Mouse (Mus musculus) olfactory bulb, adult 2 months (tissue): ENCODE measurements around the gene Lmnb2. TPM values are rescaled to one million over a fixed set of nuclear protein-coding genes. Genes with fewer than 3 reads are reported as not detected.
A peak's percentile ranks its signal among the peaks of the same experiment; 100 is the strongest.

Experiments used
- H3K27ac ChIP-seq: fragments of 200-500 bp; 2 replicates; pipeline ENCODE4 v1.5.1; 2012; ENCODE audit warnings: low read depth, low read length; ENCODE audit not compliant: insufficient read depth
- H3K4me1 ChIP-seq: fragments of 200-500 bp; 2 replicates; pipeline ENCODE4 v1.6.1; 2012; ENCODE audit warnings: low read length; ENCODE audit not compliant: control insufficient read depth, insufficient read depth
- H3K4me3 ChIP-seq: fragments of 200-500 bp; 2 replicates; pipeline ENCODE4 v1.5.1; 2012; ENCODE audit warnings: mild to moderate bottlenecking, low read depth, low read length, moderate library complexity; ENCODE audit not compliant: insufficient read depth
- CTCF ChIP-seq: fragments of 200-500 bp; IDR thresholded peaks from 2 replicates; pipeline ENCODE4 v1.5.1; 2012; ENCODE audit warnings: low read depth, mild to moderate bottlenecking, low read length, moderate library complexity; ENCODE audit not compliant: insufficient read depth
- POLR2A ChIP-seq: fragments of 200-500 bp; IDR thresholded peaks from 2 replicates; pipeline ENCODE4 v1.6.1; 2012; ENCODE audit warnings: mild to moderate bottlenecking, low read depth, low read length, moderate library complexity; ENCODE audit not compliant: insufficient read depth
- WGBS: fragments of 180-500 bp; shearing (Covaris S2); methylation state at CpG from one replicate; pipeline ENCODE4 v1.1.7; 2018; 5-methylcytosine and 5-hydroxymethylcytosine counted together
- polyA plus RNA-seq: library from polyadenylated mRNA; stranded (reverse); fragments of >200 nt; gene quantifications from 2 replicates; pipeline ENCODE4 v1.2.4, GENCODE M21; 2012; ENCODE audit warnings: low replicate concordance; ENCODE audit not compliant: missing spikeins, insufficient read depth, insufficient read length

The Lmnb2 gene
- polyA plus RNA-seq, 1 experiment = not detected

DNA sequence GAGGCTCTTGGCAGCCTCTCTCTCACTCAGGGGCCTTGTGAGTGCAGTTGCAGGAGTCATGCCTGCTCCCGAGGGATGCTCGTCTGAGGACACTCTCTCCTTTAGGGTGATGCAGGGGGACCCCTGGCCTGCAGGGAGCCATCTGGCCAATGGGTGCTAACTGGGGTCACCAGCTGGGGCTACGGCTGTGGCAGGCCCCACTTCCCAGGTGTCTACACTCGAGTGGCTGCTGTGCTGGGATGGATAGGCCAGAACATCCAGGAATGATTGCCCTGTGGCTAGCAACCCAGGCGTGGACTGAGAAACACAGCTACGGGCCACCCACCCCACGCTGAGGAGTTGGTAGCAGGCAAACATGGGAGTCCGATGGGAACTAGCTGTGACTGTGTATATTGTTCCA, 19.0 kb downstream of the Lmnb2 start:
- peaks cover 29% of the 10 kb centered on the region for H3K4me1 ChIP-seq
- WGBS = 86% methylated on average over 8 of the region's 8 CpGs
- no peak for TF ChIP-seq POLR2A
- TF ChIP-seq CTCF = no peak
- H3K27ac ChIP-seq = no peak overlapping the region
- H3K4me3 ChIP-seq = no peak overlapping the region

DNA sequence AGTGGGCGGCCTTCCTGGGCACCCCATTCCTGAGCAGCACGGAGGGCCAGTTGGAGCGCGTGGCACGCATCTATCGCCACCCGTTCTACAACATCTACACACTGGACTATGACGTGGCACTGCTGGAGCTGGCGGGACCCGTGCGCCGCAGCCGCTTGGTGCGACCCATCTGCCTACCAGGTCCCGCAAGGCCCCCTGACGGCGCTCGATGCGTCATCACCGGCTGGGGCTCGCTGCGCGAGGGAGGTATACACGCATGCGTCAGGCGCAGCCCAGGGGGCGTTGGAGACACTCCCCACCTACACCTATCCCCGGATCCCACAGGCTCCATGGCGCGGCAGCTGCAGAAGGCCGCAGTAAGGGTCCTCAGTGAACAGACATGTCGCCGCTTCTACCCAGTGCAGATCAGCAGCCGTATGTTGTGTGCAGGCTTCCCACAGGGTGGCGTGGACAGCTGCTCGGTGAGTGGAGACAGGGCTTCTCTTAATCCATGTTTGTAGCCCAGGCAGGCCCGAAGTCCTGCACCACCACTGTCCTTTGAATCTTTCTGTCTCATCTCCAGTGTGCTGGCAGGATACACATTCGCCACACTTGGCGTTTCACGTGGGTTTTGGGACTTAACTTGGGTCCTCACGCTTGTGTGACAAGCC, 20.1 kb downstream of the Lmnb2 start:
- 30% methylated on average over 41 of the region's 41 CpGs for WGBS
- Histone ChIP-seq H3K4me3 (peak overlapping the region; percentile 41), H3K4me1 (peaks cover 29% of the 10 kb centered on the region), H3K27ac (peak overlapping the region; percentile 73)
- TF ChIP-seq CTCF = no peak
- 0 out of 2 replicates have a peak, but pooled peaks have one; percentile 13 for TF ChIP-seq POLR2A

DNA sequence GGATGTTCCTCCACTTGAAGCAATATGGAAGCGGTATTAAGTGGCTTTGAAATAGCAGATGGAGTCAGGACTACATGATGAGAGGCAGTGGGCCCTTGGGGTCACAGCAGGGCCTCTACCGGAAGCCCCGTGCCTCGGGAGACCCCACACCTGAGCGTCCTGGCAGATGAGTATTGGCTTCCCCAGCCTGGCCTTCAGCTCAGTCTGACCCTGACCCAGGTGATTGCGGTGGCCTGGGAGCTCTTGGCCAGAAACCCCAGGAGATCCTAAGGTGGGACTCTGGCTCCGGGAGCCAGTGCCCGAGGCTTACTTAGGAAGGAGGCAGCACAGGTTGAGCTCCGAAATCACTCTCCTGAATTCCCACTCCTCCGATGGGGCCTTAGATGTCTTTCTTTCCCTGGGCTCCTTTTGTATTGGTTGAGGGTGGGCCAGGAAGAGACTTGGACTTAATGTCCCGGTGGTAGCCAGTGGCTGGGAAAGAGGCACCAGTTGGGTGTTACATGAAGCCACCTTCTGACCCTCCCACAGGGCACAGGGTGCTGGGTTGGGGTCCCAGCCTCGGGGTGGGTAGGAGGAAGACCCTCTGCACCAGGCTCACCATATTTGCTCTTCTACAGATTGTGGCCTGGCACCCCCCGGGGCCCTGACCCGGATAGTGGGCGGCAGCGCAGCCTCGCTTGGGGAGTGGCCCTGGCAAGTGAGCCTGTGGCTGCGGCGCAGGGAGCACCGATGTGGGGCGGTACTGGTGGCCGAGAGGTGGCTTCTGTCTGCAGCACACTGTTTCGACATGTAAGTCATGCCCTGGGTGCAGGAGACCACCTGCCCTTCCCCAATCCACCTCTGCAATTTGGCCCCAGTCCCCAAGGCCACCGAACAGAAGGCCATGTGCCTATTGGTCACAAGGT, 21.2 kb downstream of the Lmnb2 start:
- Histone ChIP-seq H3K27ac (no peak overlapping the region), H3K4me1 (peaks cover 29% of the 10 kb centered on the region), H3K4me3 (no peak overlapping the region)
- no peak for TF ChIP-seq POLR2A
- TF ChIP-seq CTCF = no peak
- WGBS = 76% methylated on average over 24 of the region's 24 CpGs

DNA sequence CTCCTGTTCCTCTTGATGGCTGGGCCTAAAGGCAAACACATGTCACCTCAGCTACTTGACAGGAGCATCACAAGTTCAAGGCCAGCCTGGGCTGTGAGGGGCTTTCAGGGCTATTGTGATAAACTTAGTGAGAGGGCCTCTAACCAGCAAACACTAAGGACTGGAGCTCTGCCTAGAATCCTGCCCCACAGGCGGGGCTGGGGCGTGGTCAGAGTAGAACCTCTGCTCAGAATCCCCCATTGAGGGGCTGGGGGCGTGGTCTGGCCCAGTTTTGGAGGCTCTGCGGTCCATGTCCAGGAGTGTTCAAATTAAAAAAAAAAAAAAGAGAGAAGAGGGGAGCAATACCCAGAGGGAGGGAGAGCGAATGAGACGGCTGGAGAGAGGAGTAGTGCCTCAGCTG, 22.3 kb downstream of the Lmnb2 start:
- H3K4me3 ChIP-seq = no peak overlapping the region
- no peak for TF ChIP-seq POLR2A
- no peak for TF ChIP-seq CTCF
- H3K27ac ChIP-seq = no peak overlapping the region
- peaks cover 29% of the 10 kb centered on the region for H3K4me1 ChIP-seq
- WGBS = 84% methylated on average over 6 of the region's 6 CpGs

DNA sequence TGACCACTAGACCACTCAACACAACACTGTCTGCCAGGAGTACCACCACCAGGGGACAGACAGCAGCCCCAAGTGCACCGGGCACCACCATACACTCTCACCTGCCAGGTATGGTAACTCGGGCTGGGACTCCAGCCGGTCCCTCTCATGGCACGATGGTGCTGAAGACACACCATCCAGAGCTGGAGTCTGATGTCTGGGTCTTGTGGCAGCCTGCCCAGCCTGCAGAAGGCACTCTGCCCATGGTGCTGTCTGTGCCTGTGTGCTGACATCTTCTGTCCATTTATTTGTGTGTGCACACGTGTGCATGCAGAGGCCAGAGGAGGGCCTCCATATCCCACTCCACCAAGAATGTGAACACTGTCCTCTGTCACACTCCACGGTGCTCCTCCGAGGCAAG, 22.9 kb downstream of the Lmnb2 start:
- Histone ChIP-seq H3K27ac (no peak overlapping the region), H3K4me3 (no peak overlapping the region), H3K4me1 (peaks cover 29% of the 10 kb centered on the region)
- WGBS = 90% methylated on average over 7 of the region's 7 CpGs
- TF ChIP-seq POLR2A = no peak
- no peak for TF ChIP-seq CTCF

DNA sequence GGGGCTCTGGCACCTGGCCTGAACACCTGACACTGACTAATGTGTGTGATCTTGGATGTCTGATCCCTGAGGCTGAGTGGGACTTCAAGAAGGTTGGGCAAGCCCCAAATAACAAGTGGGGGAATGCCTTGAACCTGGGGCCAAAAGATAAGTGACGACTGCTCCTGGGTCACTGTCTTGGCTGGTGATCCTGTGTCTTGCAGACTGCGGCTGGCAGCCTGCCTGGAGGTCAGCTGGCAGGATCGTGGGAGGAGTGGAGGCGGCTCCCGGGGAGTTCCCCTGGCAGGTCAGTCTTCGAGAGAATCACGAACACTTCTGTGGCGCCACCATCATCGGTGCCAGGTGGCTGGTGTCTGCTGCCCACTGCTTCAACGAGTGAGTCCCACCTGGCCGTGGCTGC, 30.9 kb downstream of the Lmnb2 start:
- H3K4me3 ChIP-seq = no peak overlapping the region
- H3K4me1 ChIP-seq = peaks cover 4% of the 10 kb centered on the region; the same call in 1 of the 2 replicates
- H3K27ac ChIP-seq = no peak overlapping the region
- TF ChIP-seq CTCF = no peak
- TF ChIP-seq POLR2A = no peak
- 42% methylated on average over 11 of the region's 11 CpGs for WGBS

DNA sequence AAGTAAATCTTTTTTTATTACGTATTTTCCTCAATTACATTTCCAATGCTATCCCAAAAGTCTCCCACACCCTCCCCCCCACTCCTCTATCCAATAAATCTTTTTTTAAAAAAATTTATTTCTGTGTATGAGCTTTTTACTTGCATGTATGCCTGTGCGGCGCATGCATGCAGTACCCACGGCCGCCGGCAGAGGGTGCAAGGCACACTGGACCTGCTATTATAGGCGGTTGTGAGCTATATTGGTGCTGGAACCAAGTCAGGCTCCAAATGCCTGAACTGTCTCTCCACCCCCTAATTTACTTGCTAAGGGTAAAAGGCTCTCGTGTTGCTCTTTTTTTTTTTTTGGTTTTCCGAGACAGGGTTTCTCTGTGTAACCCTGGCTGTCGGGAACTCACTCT, 36.7 kb downstream of the Lmnb2 start:
- peaks cover 4% of the 10 kb centered on the region; the same call in 1 of the 2 replicates for H3K4me1 ChIP-seq
- 18% methylated on average over 10 of the region's 10 CpGs for WGBS
- TF ChIP-seq POLR2A (no peak), CTCF (peak; percentile 76)
- H3K27ac ChIP-seq = no peak overlapping the region
- H3K4me3 ChIP-seq = no peak overlapping the region

DNA sequence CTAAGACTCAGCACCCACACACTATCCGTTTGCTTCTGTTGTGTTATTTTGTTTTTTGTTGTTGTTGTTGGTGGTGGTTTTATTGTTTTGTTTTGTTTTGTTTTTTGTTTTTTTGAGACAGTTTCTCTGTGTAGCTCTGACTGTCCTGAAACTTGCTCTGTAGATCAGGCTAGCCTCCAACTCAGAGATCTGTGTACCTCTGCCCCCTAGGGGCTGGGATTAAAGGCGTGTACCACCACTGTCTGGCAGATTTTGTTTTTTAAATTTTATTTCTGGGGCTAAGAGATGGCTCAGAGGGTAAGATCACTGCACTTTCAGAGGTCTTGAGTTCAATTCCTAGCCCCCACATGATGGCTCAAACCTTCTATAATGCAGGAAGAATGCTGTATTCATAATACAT, 37.1 kb downstream of the Lmnb2 start:
- no peak overlapping the region for H3K27ac ChIP-seq
- TF ChIP-seq POLR2A = no peak
- 78% methylated on average over 2 of the region's 2 CpGs for WGBS
- peaks cover 4% of the 10 kb centered on the region; the same call in 1 of the 2 replicates for H3K4me1 ChIP-seq
- no peak overlapping the region for H3K4me3 ChIP-seq

DNA sequence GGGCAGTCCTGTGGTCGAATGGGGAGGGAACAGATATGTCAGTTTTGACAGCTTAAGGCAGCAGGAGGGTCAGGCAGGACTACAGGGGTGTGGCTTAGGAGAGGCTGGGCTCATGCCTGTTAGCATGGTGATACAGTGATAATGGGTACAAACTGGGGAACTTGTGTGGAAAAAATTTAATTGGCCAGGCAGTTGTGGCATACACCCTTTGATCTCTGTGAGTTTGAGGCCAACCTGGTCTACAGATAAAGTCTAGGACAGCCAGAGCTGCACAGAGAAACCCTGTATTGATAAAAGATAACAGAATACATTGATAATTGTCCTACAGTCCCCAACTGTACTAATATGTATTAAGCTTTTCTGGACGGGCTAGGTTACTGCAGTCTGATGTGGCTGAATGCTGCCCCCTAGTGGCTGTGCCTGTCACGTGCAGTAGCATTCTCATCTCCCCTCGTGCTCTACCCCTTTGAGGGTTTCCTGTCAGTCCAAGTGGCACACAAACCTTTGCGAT, 37.9 kb downstream of the Lmnb2 start:
- TF ChIP-seq POLR2A = no peak
- peak; percentile 34; the same call in 1 of the 2 replicates for TF ChIP-seq CTCF
- H3K4me1 ChIP-seq = peaks cover 4% of the 10 kb centered on the region; the same call in 1 of the 2 replicates
- 17% methylated on average over 5 of the region's 5 CpGs for WGBS

More for the DNA sequence above, 37.9 kb downstream of the Lmnb2 start:
- Histone ChIP-seq H3K4me3 (no peak overlapping the region), H3K27ac (no peak overlapping the region)
